Mouse (Mus musculus) CD4-positive naive resting alpha-beta T cell, adult 57 days (primary cell): ENCODE measurements around the gene Gm595. TPM values are rescaled to one million over a fixed set of nuclear protein-coding genes. Genes with fewer than 3 reads are reported as not detected.

Experiments used
- total RNA-seq: library from RNA; stranded (reverse); gene quantifications from one replicate; pipeline ENCODE4 v1.2.4, GENCODE M21; 2023

The Gm595 gene
- total RNA-seq: not detected

DNA sequence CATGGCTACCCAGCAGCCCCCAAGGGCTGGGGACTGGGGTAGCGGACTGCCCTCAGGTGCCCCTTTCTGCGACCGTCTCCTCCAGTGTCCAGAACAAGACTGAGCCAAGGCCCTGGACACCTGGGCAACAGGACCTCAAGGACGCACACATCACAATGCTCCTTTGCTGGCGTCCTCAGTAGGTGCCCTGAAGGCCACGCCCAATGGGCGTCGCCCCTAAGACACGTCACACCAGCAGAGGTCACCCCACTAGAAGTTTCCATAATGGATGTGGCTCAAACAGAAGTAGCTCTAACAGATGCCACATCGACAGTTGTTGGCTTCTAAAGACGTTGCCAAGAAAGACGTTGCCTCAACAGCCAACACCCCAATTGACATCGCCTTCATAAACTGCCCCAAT is at the start of gene Gm595:
Gene Gm595 (minus strand): TSS at position 101 of the 400 bp plus-strand sequence.

Other genes with a start within 250 kb of the Gm595 start
- gene Gpr119, start 203.2 kb downstream of the Gm595 start, total RNA-seq: not detected
- gene Rbmx2, start 182.7 kb downstream of the Gm595 start, total RNA-seq: 6.8 TPM